Mouse (Mus musculus): ENCODE measurements around the gene Cuzd1. TPM values are rescaled to one million over a fixed set of nuclear protein-coding genes. Genes with fewer than 3 reads are reported as not detected.

Gene Cuzd1
- polyA plus RNA-seq, 1 experiment from 2014 or later = not detected

GRCm38 (mm10) chr7:131337502-131338068 is 15.5 kb upstream of the Cuzd1 start:
- Histone ChIP-seq H3K27me3 (replicated peaks; ENCODE audit: control insufficient read depth, insufficient read depth, low read length) (no peaks in the 10 kb centered on the region), H3K9ac (ENCODE audit: low read depth, low read length) (no peak overlapping the region), H3K4me2 (no peak overlapping the region), H3K27ac (ENCODE audit: low read depth, low read length) (no peak overlapping the region), H3K36me3 (ENCODE audit: control insufficient read depth, insufficient read depth, low read length) (peaks cover 6% of the 10 kb centered on the region), H3K9me3 (ENCODE audit: control insufficient read depth, low read length) (no peaks in the 10 kb centered on the region), H3K4me3 (ENCODE audit: low read depth, low read length) (no peak overlapping the region), H3K4me1 (replicated peaks; ENCODE audit: control insufficient read depth, insufficient read depth, low read length) (no peaks in the 10 kb centered on the region)
- WGBS = 74% methylated on average over 8 of the region's 8 CpGs
- DNase-seq (ENCODE audit: low spot score) = no peak
- ATAC-seq (replicated peaks; ENCODE audit: low FRiP score) = no peak

GRCm38 (mm10) chr7:131333564-131333963 is 11.5 kb upstream of the Cuzd1 start, which contains the start of gene Fam24a:
Gene Fam24a (plus strand): TSS chr7:131333864.
- WGBS = 59% methylated on average over 1 of the region's 1 CpGs
- DNase-seq (ENCODE audit: low spot score) (no peak), ATAC-seq (replicated peaks; ENCODE audit: low FRiP score) (no peak)
- no peak within 1 kb of the TSS for H3K9ac ChIP-seq (ENCODE audit: low read depth, low read length)
- H3K36me3 ChIP-seq (ENCODE audit: control insufficient read depth, insufficient read depth, low read length) = no peaks in the 10 kb centered on the region
- H3K27me3 ChIP-seq (replicated peaks; ENCODE audit: control insufficient read depth, insufficient read depth, low read length) = no peaks in the 10 kb centered on the region
- H3K27ac ChIP-seq (ENCODE audit: low read depth, low read length) = no peak within 1 kb of the TSS
- no peaks in the 10 kb centered on the region for H3K4me1 ChIP-seq (replicated peaks; ENCODE audit: control insufficient read depth, insufficient read depth, low read length)
- no peak within 1 kb of the TSS for H3K4me3 ChIP-seq (ENCODE audit: low read depth, low read length)
- H3K4me2 ChIP-seq = no peak within 1 kb of the TSS
- no peaks in the 10 kb centered on the region for H3K9me3 ChIP-seq (ENCODE audit: control insufficient read depth, low read length)

DNA sequence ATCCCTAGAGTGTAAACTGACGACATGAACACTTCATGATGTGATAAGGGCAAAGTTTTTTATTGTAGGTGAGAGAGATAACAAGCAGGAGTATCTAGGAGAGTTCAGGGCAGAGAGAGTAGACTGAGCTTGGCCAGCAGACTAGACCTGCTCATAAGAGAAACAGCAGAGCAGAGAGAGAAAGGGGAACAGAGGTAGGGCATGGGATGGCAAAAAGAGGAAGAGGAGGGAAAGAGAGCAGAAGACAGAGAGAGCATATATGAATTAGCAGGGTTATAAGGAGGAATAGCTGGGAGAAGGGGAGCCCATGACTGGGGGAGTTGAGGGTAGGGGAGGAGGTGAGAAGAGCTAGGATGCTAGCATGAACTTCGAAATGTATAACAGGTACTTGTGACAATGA is 9.6 kb upstream of the Cuzd1 start:
- ATAC-seq (replicated peaks; ENCODE audit: low FRiP score) (no peak), DNase-seq (ENCODE audit: low spot score) (no peak)
- WGBS = 64% methylated on average over 2 of the region's 2 CpGs
- H3K27me3 ChIP-seq (replicated peaks; ENCODE audit: control insufficient read depth, insufficient read depth, low read length) = no peaks in the 10 kb centered on the region
- no peak overlapping the region for H3K4me2 ChIP-seq
- H3K9me3 ChIP-seq (ENCODE audit: control insufficient read depth, low read length) = no peaks in the 10 kb centered on the region
- no peaks in the 10 kb centered on the region for H3K4me1 ChIP-seq (replicated peaks; ENCODE audit: control insufficient read depth, insufficient read depth, low read length)
- H3K27ac ChIP-seq (ENCODE audit: low read depth, low read length) = no peak overlapping the region
- H3K4me3 ChIP-seq (ENCODE audit: low read depth, low read length) = no peak overlapping the region
- H3K36me3 ChIP-seq (ENCODE audit: control insufficient read depth, insufficient read depth, low read length) = no peaks in the 10 kb centered on the region
- no peak overlapping the region for H3K9ac ChIP-seq (ENCODE audit: low read depth, low read length)

DNA sequence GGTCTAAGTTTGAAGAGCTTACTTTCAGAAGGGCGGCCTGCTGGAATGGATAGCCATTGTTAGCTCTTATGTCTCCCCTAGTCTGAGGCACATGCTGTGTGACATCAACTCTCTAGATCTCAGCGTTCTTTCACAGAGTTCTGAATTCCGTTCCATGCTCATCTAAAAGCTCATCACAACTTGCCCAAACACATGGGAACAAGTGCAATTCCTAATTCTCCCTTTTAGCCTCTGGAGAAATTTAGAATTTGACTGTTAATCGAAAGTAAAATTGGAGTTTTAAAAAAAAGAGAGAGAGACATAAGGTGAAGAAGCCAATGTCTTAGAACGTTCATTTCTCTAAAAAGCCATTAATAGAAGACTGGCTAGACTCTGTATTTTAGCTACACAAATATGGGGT is 7.3 kb upstream of the Cuzd1 start, which contains the start of gene Fam24b:
TSS of gene Fam24b (minus strand) at position 101 of the 400 bp plus-strand sequence.
- Histone ChIP-seq H3K9ac (ENCODE audit: low read depth, low read length) (no peak within 1 kb of the TSS), H3K4me1 (replicated peaks; ENCODE audit: control insufficient read depth, insufficient read depth, low read length) (no peaks in the 10 kb centered on the region), H3K9me3 (ENCODE audit: control insufficient read depth, low read length) (no peaks in the 10 kb centered on the region), H3K36me3 (ENCODE audit: control insufficient read depth, insufficient read depth, low read length) (no peaks in the 10 kb centered on the region), H3K4me2 (no peak within 1 kb of the TSS), H3K4me3 (ENCODE audit: low read depth, low read length) (no peak within 1 kb of the TSS), H3K27ac (ENCODE audit: low read depth, low read length) (no peak within 1 kb of the TSS), H3K27me3 (replicated peaks; ENCODE audit: control insufficient read depth, insufficient read depth, low read length) (no peaks in the 10 kb centered on the region)
- DNase-seq (ENCODE audit: low spot score) = no peak
- ATAC-seq (replicated peaks; ENCODE audit: low FRiP score) = no peak
- WGBS = 90% methylated on average over 5 of the region's 5 CpGs

- ATAC-seq (replicated peaks; ENCODE audit: low FRiP score) (no peak), DNase-seq (ENCODE audit: low spot score) (no peak)
- Histone ChIP-seq H3K4me1 (replicated peaks; ENCODE audit: control insufficient read depth, insufficient read depth, low read length) (no peaks in the 10 kb centered on the region), H3K4me2 (no peak overlapping the region), H3K9me3 (ENCODE audit: control insufficient read depth, low read length) (no peaks in the 10 kb centered on the region), H3K27ac (ENCODE audit: low read depth, low read length) (no peak overlapping the region), H3K27me3 (replicated peaks; ENCODE audit: control insufficient read depth, insufficient read depth, low read length) (no peaks in the 10 kb centered on the region), H3K9ac (ENCODE audit: low read depth, low read length) (no peak overlapping the region), H3K4me3 (ENCODE audit: low read depth, low read length) (no peak overlapping the region), H3K36me3 (ENCODE audit: control insufficient read depth, insufficient read depth, low read length) (no peaks in the 10 kb centered on the region)
- WGBS = 80% methylated on average over 5 of the region's 5 CpGs
These were observed 5.0 kb upstream of the Cuzd1 start for GRCm38 (mm10) chr7:131327054-131327453.

- ATAC-seq (replicated peaks; ENCODE audit: low FRiP score) (no peak), DNase-seq (ENCODE audit: low spot score) (no peak)
- no peak overlapping the region for H3K4me2 ChIP-seq
- WGBS = 84% methylated on average over 5 of the region's 7 CpGs
- H3K36me3 ChIP-seq (ENCODE audit: control insufficient read depth, insufficient read depth, low read length) = no peaks in the 10 kb centered on the region
- H3K27me3 ChIP-seq (replicated peaks; ENCODE audit: control insufficient read depth, insufficient read depth, low read length) = no peaks in the 10 kb centered on the region
- H3K27ac ChIP-seq (ENCODE audit: low read depth, low read length) = no peak overlapping the region
- no peak overlapping the region for H3K9ac ChIP-seq (ENCODE audit: low read depth, low read length)
- no peaks in the 10 kb centered on the region for H3K4me1 ChIP-seq (replicated peaks; ENCODE audit: control insufficient read depth, insufficient read depth, low read length)
- no peaks in the 10 kb centered on the region for H3K9me3 ChIP-seq (ENCODE audit: control insufficient read depth, low read length)
- no peak overlapping the region for H3K4me3 ChIP-seq (ENCODE audit: low read depth, low read length)
These were observed 3.8 kb downstream of the Cuzd1 start for GRCm38 (mm10) chr7:131318340-131318739.

GRCm38 (mm10) chr7:131317587-131317986 is 4.5 kb downstream of the Cuzd1 start:
- Histone ChIP-seq H3K27ac (ENCODE audit: low read depth, low read length) (no peak overlapping the region), H3K4me3 (ENCODE audit: low read depth, low read length) (no peak overlapping the region), H3K27me3 (replicated peaks; ENCODE audit: control insufficient read depth, insufficient read depth, low read length) (no peaks in the 10 kb centered on the region), H3K36me3 (ENCODE audit: control insufficient read depth, insufficient read depth, low read length) (no peaks in the 10 kb centered on the region), H3K4me1 (replicated peaks; ENCODE audit: control insufficient read depth, insufficient read depth, low read length) (no peaks in the 10 kb centered on the region), H3K9me3 (ENCODE audit: control insufficient read depth, low read length) (no peaks in the 10 kb centered on the region), H3K9ac (ENCODE audit: low read depth, low read length) (no peak overlapping the region), H3K4me2 (no peak overlapping the region)
- DNase-seq (ENCODE audit: low spot score) (no peak), ATAC-seq (replicated peaks; ENCODE audit: low FRiP score) (no peak)
- 58% methylated on average over 12 of the region's 12 CpGs for WGBS

DNA sequence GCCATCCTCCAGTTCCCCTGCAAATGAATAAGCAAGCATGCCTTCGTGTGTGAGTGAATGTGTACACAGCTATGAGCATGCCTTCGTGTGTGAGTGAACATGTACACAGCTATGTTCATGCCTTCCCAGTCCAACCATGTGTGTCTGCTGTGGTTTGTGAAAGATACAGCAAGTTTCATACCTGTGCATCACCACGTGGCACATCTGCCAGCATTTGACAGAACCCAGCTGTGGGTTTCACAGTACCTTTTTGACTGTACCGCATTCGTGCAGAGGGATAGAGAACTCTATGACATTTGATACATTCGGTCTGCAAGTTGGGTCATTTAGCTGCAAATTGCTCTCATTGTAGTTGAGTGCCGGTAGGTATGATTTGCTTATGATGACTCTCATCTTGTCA is 7.6 kb downstream of the Cuzd1 start:
- DNase-seq (ENCODE audit: low spot score) (no peak), ATAC-seq (replicated peaks; ENCODE audit: low FRiP score) (no peak)
- Histone ChIP-seq H3K4me3 (ENCODE audit: low read depth, low read length) (no peak overlapping the region), H3K4me2 (no peak overlapping the region), H3K36me3 (ENCODE audit: control insufficient read depth, insufficient read depth, low read length) (no peaks in the 10 kb centered on the region), H3K9ac (ENCODE audit: low read depth, low read length) (no peak overlapping the region), H3K27me3 (replicated peaks; ENCODE audit: control insufficient read depth, insufficient read depth, low read length) (no peaks in the 10 kb centered on the region), H3K27ac (ENCODE audit: low read depth, low read length) (no peak overlapping the region), H3K9me3 (ENCODE audit: control insufficient read depth, low read length) (no peaks in the 10 kb centered on the region), H3K4me1 (replicated peaks; ENCODE audit: control insufficient read depth, insufficient read depth, low read length) (no peaks in the 10 kb centered on the region)
- WGBS = 77% methylated on average over 7 of the region's 7 CpGs

GRCm38 (mm10) chr7:131306733-131307132 is 15.4 kb downstream of the Cuzd1 start:
- H3K9me3 ChIP-seq (ENCODE audit: control insufficient read depth, low read length) = no peaks in the 10 kb centered on the region
- H3K27ac ChIP-seq (ENCODE audit: low read depth, low read length) = no peak overlapping the region
- no peaks in the 10 kb centered on the region for H3K27me3 ChIP-seq (replicated peaks; ENCODE audit: control insufficient read depth, insufficient read depth, low read length)
- no peaks in the 10 kb centered on the region for H3K36me3 ChIP-seq (ENCODE audit: control insufficient read depth, insufficient read depth, low read length)
- no peak for DNase-seq (ENCODE audit: low spot score)
- H3K9ac ChIP-seq (ENCODE audit: low read depth, low read length) = no peak overlapping the region
- H3K4me2 ChIP-seq = no peak overlapping the region
- H3K4me3 ChIP-seq (ENCODE audit: low read depth, low read length) = no peak overlapping the region
- WGBS = 78% methylated on average over 5 of the region's 5 CpGs
- H3K4me1 ChIP-seq (replicated peaks; ENCODE audit: control insufficient read depth, insufficient read depth, low read length) = no peaks in the 10 kb centered on the region
- ATAC-seq (replicated peaks; ENCODE audit: low FRiP score) = no peak
